Mouse (Mus musculus): ENCODE measurements at regions not wholly inside any gene's neighbourhood (a gene's known extent, or its start where the extent isn't known, plus 50 kb on each side); places are given as distances from the start of the nearest gene placed in this dataset.

- Histone ChIP-seq H3K27me3 (ENCODE audit: control insufficient read depth, insufficient read depth, low read length) (no peaks in the 10 kb centered on the region), H3K4me1 (ENCODE audit: control insufficient read depth, insufficient read depth, low read length) (no peaks in the 10 kb centered on the region), H3K9me3 (ENCODE audit: control insufficient read depth, low read length) (peaks cover 5% of the 10 kb centered on the region; the same call in 1 of the 2 replicates), H3K9ac (ENCODE audit: low read depth, low read length) (no peak overlapping the region), H3K36me3 (ENCODE audit: control insufficient read depth, insufficient read depth, low read length) (no peaks in the 10 kb centered on the region), H3K27ac (ENCODE audit: low read depth, low read length) (no peak overlapping the region), H3K4me2 (replicated peaks; ENCODE audit: low read depth, low read length) (no peak overlapping the region), H3K4me3 (ENCODE audit: low read length) (no peak overlapping the region)
- no peak for ATAC-seq (ENCODE audit: low FRiP score, low TSS enrichment)
- WGBS, result 78% methylated on average over 6 of the region's 6 CpGs
Measured at GRCm38 (mm10) chr2:169168376-169168775, 213.0 kb upstream of the Zfp64 start.

DNA sequence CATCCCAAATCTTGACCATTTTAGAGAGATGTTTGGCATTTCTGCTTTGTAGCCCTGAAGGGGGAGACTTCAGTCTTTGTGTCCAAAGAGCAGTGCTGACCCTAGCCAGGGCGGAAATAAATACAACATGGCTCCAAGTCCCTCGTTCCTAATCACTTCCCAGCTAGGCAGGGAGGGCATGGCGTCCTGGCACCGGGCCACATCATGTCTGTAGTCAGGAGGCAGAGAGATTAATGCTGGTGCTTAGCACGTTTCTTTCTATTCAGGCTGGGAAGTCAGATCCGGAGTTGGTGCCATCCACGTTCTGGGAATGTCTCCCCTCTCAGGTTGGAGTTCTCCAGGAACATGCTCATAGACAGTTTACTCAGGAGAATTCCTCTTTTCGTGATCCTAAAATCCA lies 206.3 kb upstream of the Zfp64 start:
- no peak overlapping the region for H3K27ac ChIP-seq (ENCODE audit: low read depth, low read length)

GRCm38 (mm10) chr2:169158760-169159159 lies 203.4 kb upstream of the Zfp64 start:
- Histone ChIP-seq H3K36me3 (ENCODE audit: control insufficient read depth, insufficient read depth, low read length) (no peaks in the 10 kb centered on the region), H3K9ac (ENCODE audit: low read depth, low read length) (peak overlapping the region; percentile 45; the same call in 1 of the 2 replicates), H3K4me1 (ENCODE audit: control insufficient read depth, insufficient read depth, low read length) (peaks cover 28% of the 10 kb centered on the region), H3K9me3 (ENCODE audit: control insufficient read depth, low read length) (no peaks in the 10 kb centered on the region), H3K27me3 (ENCODE audit: control insufficient read depth, insufficient read depth, low read length) (no peaks in the 10 kb centered on the region), H3K4me2 (replicated peaks; ENCODE audit: low read depth, low read length) (peak overlapping the region; percentile 48), H3K27ac (ENCODE audit: low read depth, low read length) (peak overlapping the region; percentile 67; the same call in 1 of the 2 replicates), H3K4me3 (ENCODE audit: low read length) (peak overlapping the region; percentile 26)
- 16% methylated on average over 11 of the region's 11 CpGs for WGBS
- no peak for ATAC-seq (ENCODE audit: low FRiP score, low TSS enrichment)

More for the DNA sequence above, 206.3 kb upstream of the Zfp64 start:
- Histone ChIP-seq H3K9me3 (ENCODE audit: control insufficient read depth, low read length) (no peaks in the 10 kb centered on the region), H3K4me3 (ENCODE audit: low read length) (no peak overlapping the region), H3K4me2 (replicated peaks; ENCODE audit: low read depth, low read length) (no peak overlapping the region), H3K36me3 (ENCODE audit: control insufficient read depth, insufficient read depth, low read length) (no peaks in the 10 kb centered on the region), H3K27me3 (ENCODE audit: control insufficient read depth, insufficient read depth, low read length) (no peaks in the 10 kb centered on the region), H3K9ac (ENCODE audit: low read depth, low read length) (no peak overlapping the region), H3K4me1 (ENCODE audit: control insufficient read depth, insufficient read depth, low read length) (peaks cover 23% of the 10 kb centered on the region)
- 77% methylated on average over 8 of the region's 8 CpGs for WGBS
- ATAC-seq (ENCODE audit: low FRiP score, low TSS enrichment), result no peak

- peak overlapping the region; percentile 26 for H3K4me3 ChIP-seq (ENCODE audit: low read length)
- ATAC-seq (ENCODE audit: low FRiP score, low TSS enrichment), result peak; percentile 71
- H3K27ac ChIP-seq (ENCODE audit: low read depth, low read length), result peak overlapping the region; percentile 67
- H3K9ac ChIP-seq (ENCODE audit: low read depth, low read length), result peak overlapping the region; percentile 45; the same call in 1 of the 2 replicates
- H3K4me1 ChIP-seq (ENCODE audit: control insufficient read depth, insufficient read depth, low read length), result peaks cover 28% of the 10 kb centered on the region
- H3K36me3 ChIP-seq (ENCODE audit: control insufficient read depth, insufficient read depth, low read length), result no peaks in the 10 kb centered on the region
- H3K4me2 ChIP-seq (replicated peaks; ENCODE audit: low read depth, low read length), result peak overlapping the region; percentile 48
- WGBS, result 7% methylated on average over 17 of the region's 17 CpGs
- H3K27me3 ChIP-seq (ENCODE audit: control insufficient read depth, insufficient read depth, low read length), result no peaks in the 10 kb centered on the region
- no peaks in the 10 kb centered on the region for H3K9me3 ChIP-seq (ENCODE audit: control insufficient read depth, low read length)
Measured at GRCm38 (mm10) chr2:169158005-169158673, 202.8 kb upstream of the Zfp64 start.

- H3K9ac ChIP-seq (ENCODE audit: low read depth, low read length), result no peak overlapping the region
- no peaks in the 10 kb centered on the region for H3K9me3 ChIP-seq (ENCODE audit: control insufficient read depth, low read length)
- no peaks in the 10 kb centered on the region for H3K36me3 ChIP-seq (ENCODE audit: control insufficient read depth, insufficient read depth, low read length)
- H3K27me3 ChIP-seq (ENCODE audit: control insufficient read depth, insufficient read depth, low read length), result no peaks in the 10 kb centered on the region
- H3K4me2 ChIP-seq (replicated peaks; ENCODE audit: low read depth, low read length), result no peak overlapping the region
- 0 out of 2 replicates have a peak overlapping the region, but pooled peaks have one; percentile 2 for H3K27ac ChIP-seq (ENCODE audit: low read depth, low read length)
- 24% methylated on average over 8 of the region's 8 CpGs for WGBS
- ATAC-seq (ENCODE audit: low FRiP score, low TSS enrichment), result peak; percentile 65; the same call in 1 of the 2 replicates
- peaks cover 28% of the 10 kb centered on the region for H3K4me1 ChIP-seq (ENCODE audit: control insufficient read depth, insufficient read depth, low read length)
- H3K4me3 ChIP-seq (ENCODE audit: low read length), result no peak overlapping the region
Measured at GRCm38 (mm10) chr2:169156908-169157307, 201.5 kb upstream of the Zfp64 start.

DNA sequence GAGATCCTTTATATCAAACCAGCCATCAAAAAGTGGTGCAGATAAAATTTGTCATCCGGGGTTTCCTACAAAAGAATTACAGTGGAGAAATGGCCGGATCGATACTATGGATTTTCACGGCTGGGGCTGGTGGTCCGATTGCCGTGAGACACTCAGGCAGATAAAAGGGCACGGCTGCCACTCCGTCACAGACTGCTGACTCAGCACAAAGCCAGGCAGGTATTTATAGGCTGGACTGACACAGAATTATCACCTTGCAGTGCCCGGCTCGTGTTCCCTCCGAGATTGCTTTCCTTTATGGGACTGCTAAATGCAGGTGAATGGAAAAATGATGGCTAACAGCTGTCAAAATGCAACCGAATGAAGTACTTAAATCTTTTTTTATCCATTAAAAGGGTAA lies 199.5 kb upstream of the Zfp64 start:
- Histone ChIP-seq H3K4me3 (ENCODE audit: low read length) (no peak overlapping the region), H3K9me3 (ENCODE audit: control insufficient read depth, low read length) (no peaks in the 10 kb centered on the region), H3K36me3 (ENCODE audit: control insufficient read depth, insufficient read depth, low read length) (no peaks in the 10 kb centered on the region), H3K4me1 (ENCODE audit: control insufficient read depth, insufficient read depth, low read length) (peaks cover 28% of the 10 kb centered on the region), H3K4me2 (replicated peaks; ENCODE audit: low read depth, low read length) (no peak overlapping the region), H3K27me3 (ENCODE audit: control insufficient read depth, insufficient read depth, low read length) (no peaks in the 10 kb centered on the region), H3K9ac (ENCODE audit: low read depth, low read length) (no peak overlapping the region), H3K27ac (ENCODE audit: low read depth, low read length) (no peak overlapping the region)
- 38% methylated on average over 12 of the region's 12 CpGs for WGBS
- no peak for ATAC-seq (ENCODE audit: low FRiP score, low TSS enrichment)

DNA sequence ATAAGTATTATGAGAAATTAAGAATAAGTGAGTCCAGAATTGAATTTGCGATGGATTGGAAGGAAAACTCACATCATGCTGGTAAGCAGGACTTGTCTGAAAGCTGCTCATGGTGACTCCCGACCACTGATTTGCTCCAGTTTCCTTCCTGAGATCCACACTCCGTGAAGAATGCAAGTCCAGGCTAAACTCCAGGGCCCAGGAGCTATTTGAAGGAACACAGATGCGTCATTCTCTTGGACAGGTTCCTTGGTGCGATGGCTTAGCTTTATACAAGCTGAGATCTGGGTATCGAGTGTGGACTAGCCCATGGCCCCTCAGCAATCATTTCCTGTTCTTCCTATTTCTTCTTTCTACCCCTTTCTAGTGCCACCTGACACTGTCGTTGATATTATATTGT lies 192.3 kb upstream of the Zfp64 start:
- H3K4me3 ChIP-seq (ENCODE audit: low read length), result no peak overlapping the region
- no peaks in the 10 kb centered on the region for H3K27me3 ChIP-seq (ENCODE audit: control insufficient read depth, insufficient read depth, low read length)
- H3K27ac ChIP-seq (ENCODE audit: low read depth, low read length), result no peak overlapping the region
- WGBS, result 89% methylated on average over 7 of the region's 7 CpGs
- H3K36me3 ChIP-seq (ENCODE audit: control insufficient read depth, insufficient read depth, low read length), result no peaks in the 10 kb centered on the region
- no peak overlapping the region for H3K9ac ChIP-seq (ENCODE audit: low read depth, low read length)
- no peaks in the 10 kb centered on the region for H3K9me3 ChIP-seq (ENCODE audit: control insufficient read depth, low read length)
- no peak overlapping the region for H3K4me2 ChIP-seq (replicated peaks; ENCODE audit: low read depth, low read length)
- H3K4me1 ChIP-seq (ENCODE audit: control insufficient read depth, insufficient read depth, low read length), result no peaks in the 10 kb centered on the region
- ATAC-seq (ENCODE audit: low FRiP score, low TSS enrichment), result no peak

- H3K4me3 ChIP-seq (ENCODE audit: low read length), result no peak overlapping the region
- no peak overlapping the region for H3K27ac ChIP-seq (ENCODE audit: low read depth, low read length)
- no peak overlapping the region for H3K9ac ChIP-seq (ENCODE audit: low read depth, low read length)
- no peak overlapping the region for H3K4me2 ChIP-seq (replicated peaks; ENCODE audit: low read depth, low read length)
- H3K27me3 ChIP-seq (ENCODE audit: control insufficient read depth, insufficient read depth, low read length), result no peaks in the 10 kb centered on the region
- ATAC-seq (ENCODE audit: low FRiP score, low TSS enrichment), result no peak
- no peaks in the 10 kb centered on the region for H3K9me3 ChIP-seq (ENCODE audit: control insufficient read depth, low read length)
- no peaks in the 10 kb centered on the region for H3K4me1 ChIP-seq (ENCODE audit: control insufficient read depth, insufficient read depth, low read length)
- WGBS, result 60% methylated on average over 8 of the region's 8 CpGs
- H3K36me3 ChIP-seq (ENCODE audit: control insufficient read depth, insufficient read depth, low read length), result no peaks in the 10 kb centered on the region
Measured at GRCm38 (mm10) chr2:169142224-169142623, 186.8 kb upstream of the Zfp64 start.

DNA sequence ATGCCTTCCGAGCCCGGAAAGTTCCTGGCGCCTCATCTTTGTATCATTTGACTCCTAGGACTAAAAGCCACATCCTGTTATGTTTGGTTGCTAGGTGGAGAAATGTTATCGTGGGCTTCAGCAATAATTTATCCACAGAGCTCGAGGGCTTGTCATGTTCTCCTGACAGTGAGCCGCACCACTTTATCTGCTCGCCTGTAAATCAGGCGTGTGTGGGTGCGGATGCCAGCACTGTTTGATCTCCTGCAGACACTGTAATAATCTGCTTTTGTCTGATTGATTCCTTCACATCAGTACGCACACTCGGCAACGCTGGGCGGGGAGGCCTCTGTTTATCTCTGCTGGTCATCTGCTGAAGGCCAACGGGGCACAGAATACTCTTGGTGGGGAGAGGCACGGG lies 178.5 kb upstream of the Zfp64 start:
- Histone ChIP-seq H3K4me3 (ENCODE audit: low read length) (no peak overlapping the region), H3K27me3 (ENCODE audit: control insufficient read depth, insufficient read depth, low read length) (no peaks in the 10 kb centered on the region), H3K9me3 (ENCODE audit: control insufficient read depth, low read length) (no peaks in the 10 kb centered on the region), H3K4me1 (ENCODE audit: control insufficient read depth, insufficient read depth, low read length) (peaks cover 13% of the 10 kb centered on the region; the same call in 1 of the 2 replicates), H3K36me3 (ENCODE audit: control insufficient read depth, insufficient read depth, low read length) (no peaks in the 10 kb centered on the region), H3K27ac (ENCODE audit: low read depth, low read length) (no peak overlapping the region), H3K9ac (ENCODE audit: low read depth, low read length) (no peak overlapping the region), H3K4me2 (replicated peaks; ENCODE audit: low read depth, low read length) (peak overlapping the region; percentile 6)
- ATAC-seq (ENCODE audit: low FRiP score, low TSS enrichment), result no peak
- 15% methylated on average over 15 of the region's 15 CpGs for WGBS

Measured in kidney, embryonic 14.5 days (tissue).